Mouse (Mus musculus): ENCODE data around the gene Pbx1. TPM values are rescaled to one million over a fixed set of nuclear protein-coding genes. Genes with fewer than 3 reads are reported as not detected.

Gene Pbx1
- total RNA-seq, 1 experiment: 10.0 TPM

DNA sequence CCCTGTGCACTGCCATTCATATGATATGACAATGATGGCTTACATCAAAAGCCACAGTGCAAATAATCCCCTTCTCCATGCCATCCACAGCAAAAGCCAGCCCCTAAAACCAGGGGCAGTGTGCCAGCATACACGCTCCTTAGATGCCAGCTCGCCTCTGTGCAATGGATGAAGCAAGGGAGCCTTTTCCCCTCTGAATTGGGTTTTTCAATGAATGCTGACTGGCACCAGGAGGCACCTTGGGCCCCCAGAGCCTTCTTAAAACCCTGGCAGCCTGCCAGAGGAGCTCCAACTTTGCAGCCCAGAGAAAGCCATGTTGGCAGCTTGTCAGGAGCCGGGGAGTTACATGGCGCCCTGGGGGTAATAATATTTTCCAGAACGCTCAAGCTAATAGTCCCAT is 186.5 kb downstream of the Pbx1 start:
- Histone ChIP-seq H3K9ac (ENCODE audit: insufficient read depth, low read depth, low read length, poor library complexity, severe bottlenecking) (no peak overlapping the region), H3K36me3 (ENCODE audit: control insufficient read depth, insufficient read depth, low read length, poor library complexity, severe bottlenecking) (no peaks in the 10 kb centered on the region), H3K9me3 (ENCODE audit: control insufficient read depth, insufficient read depth, low read depth, low read length) (no peaks in the 10 kb centered on the region), H3K4me3 (ENCODE audit: insufficient read depth in 1 of 2, low read depth in 1 of 2, low read length in 2 of 2, poor library complexity in 1 of 2, severe bottlenecking in 1 of 2) (no peak overlapping the region), H3K4me1 (ENCODE audit: control insufficient read depth in 2 of 2, insufficient read depth in 2 of 2, low read length in 2 of 2, poor library complexity in 1 of 2) (no peaks in the 10 kb centered on the region), H3K27ac (ENCODE audit: insufficient read depth, low read depth, low read length, poor library complexity, severe bottlenecking) (no peak overlapping the region)
- TF ChIP-seq HCFC1 (IDR thresholded peaks at IDR 0.05; ENCODE audit: borderline replicate concordance, insufficient read depth, low read length): no peak
- TF ChIP-seq MAFK (IDR thresholded peaks at IDR 0.05; ENCODE audit: insufficient read depth, low read depth, low read length): no peak
- TF ChIP-seq CHD2 (IDR thresholded peaks at IDR 0.05; ENCODE audit: low read depth, low read length): no peak
- TF ChIP-seq ZNF384 (IDR thresholded peaks at IDR 0.05; ENCODE audit: low read depth, low read length): no peak
- TF ChIP-seq ZC3H11A (IDR thresholded peaks at IDR 0.05; ENCODE audit: borderline replicate concordance, low read depth, low read length): no peak
- in situ Hi-C loops (cut with MboI; ENCODE audit: low sequenced_read_pairs in 2 of 2, unreplicated experiment in 2 of 2): no loop called here
- no peak for DNase-seq (ENCODE audit: low read depth, low spot score)

DNA sequence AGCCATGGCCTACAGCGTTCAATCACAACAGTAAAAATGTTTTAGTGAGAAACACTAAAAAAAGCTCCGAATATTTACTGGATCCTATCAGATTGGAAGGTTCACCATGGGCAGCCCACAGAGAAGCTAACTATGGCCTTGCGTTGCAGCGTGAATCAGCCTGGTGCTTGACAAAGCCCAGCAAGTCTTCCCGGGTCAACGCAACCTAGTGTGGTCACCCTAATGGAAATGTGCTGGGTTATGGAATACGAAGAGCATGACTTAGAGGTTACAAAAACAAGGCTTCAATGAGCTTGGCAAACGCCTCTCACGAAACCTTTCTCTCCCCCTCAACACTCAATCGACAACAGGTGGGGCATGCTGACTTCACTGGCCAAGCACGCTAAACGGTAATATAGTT is 188.3 kb downstream of the Pbx1 start:
- DNase-seq (ENCODE audit: low read depth, low spot score): no peak
- Histone ChIP-seq H3K27ac (ENCODE audit: insufficient read depth, low read depth, low read length, poor library complexity, severe bottlenecking) (no peak overlapping the region), H3K4me3 (ENCODE audit: insufficient read depth in 1 of 2, low read depth in 1 of 2, low read length in 2 of 2, poor library complexity in 1 of 2, severe bottlenecking in 1 of 2) (no peak overlapping the region), H3K4me1 (ENCODE audit: control insufficient read depth in 2 of 2, insufficient read depth in 2 of 2, low read length in 2 of 2, poor library complexity in 1 of 2) (no peaks in the 10 kb centered on the region), H3K36me3 (ENCODE audit: control insufficient read depth, insufficient read depth, low read length, poor library complexity, severe bottlenecking) (no peaks in the 10 kb centered on the region), H3K9ac (ENCODE audit: insufficient read depth, low read depth, low read length, poor library complexity, severe bottlenecking) (no peak overlapping the region), H3K9me3 (ENCODE audit: control insufficient read depth, insufficient read depth, low read depth, low read length) (no peaks in the 10 kb centered on the region)
- TF ChIP-seq HCFC1 (IDR thresholded peaks at IDR 0.05; ENCODE audit: borderline replicate concordance, insufficient read depth, low read length) (no peak), ZNF384 (IDR thresholded peaks at IDR 0.05; ENCODE audit: low read depth, low read length) (no peak), MAFK (IDR thresholded peaks at IDR 0.05; ENCODE audit: insufficient read depth, low read depth, low read length) (no peak), CHD2 (IDR thresholded peaks at IDR 0.05; ENCODE audit: low read depth, low read length) (no peak), ZC3H11A (IDR thresholded peaks at IDR 0.05; ENCODE audit: borderline replicate concordance, low read depth, low read length) (no peak)
- in situ Hi-C loops (cut with MboI; ENCODE audit: low sequenced_read_pairs in 2 of 2, unreplicated experiment in 2 of 2): no loop called here

DNA sequence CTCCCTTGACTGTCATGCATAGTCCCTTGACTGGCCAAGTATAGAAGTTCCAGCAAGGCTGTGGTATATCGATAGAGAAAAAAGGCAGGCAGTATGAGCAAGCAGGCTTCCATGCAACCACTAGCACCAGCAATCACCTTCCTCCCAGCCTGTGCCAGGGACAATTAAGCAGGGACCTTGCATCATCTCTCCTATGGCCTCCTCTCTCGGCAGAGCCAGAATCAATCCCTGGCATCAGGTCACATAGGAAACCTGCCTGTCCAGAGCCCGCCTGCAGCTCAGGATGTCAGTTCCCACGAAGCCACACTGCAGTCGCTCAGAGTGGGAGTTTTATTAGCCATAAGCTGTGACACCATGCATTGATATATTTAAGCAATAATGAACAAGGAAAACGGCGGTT is 189.0 kb downstream of the Pbx1 start:
- Histone ChIP-seq H3K36me3 (ENCODE audit: control insufficient read depth, insufficient read depth, low read length, poor library complexity, severe bottlenecking) (no peaks in the 10 kb centered on the region), H3K9ac (ENCODE audit: insufficient read depth, low read depth, low read length, poor library complexity, severe bottlenecking) (no peak overlapping the region), H3K4me1 (ENCODE audit: control insufficient read depth in 2 of 2, insufficient read depth in 2 of 2, low read length in 2 of 2, poor library complexity in 1 of 2) (no peaks in the 10 kb centered on the region), H3K27ac (ENCODE audit: insufficient read depth, low read depth, low read length, poor library complexity, severe bottlenecking) (no peak overlapping the region), H3K4me3 (ENCODE audit: insufficient read depth in 1 of 2, low read depth in 1 of 2, low read length in 2 of 2, poor library complexity in 1 of 2, severe bottlenecking in 1 of 2) (no peak overlapping the region), H3K9me3 (ENCODE audit: control insufficient read depth, insufficient read depth, low read depth, low read length) (no peaks in the 10 kb centered on the region)
- in situ Hi-C loops (cut with MboI; ENCODE audit: low sequenced_read_pairs in 2 of 2, unreplicated experiment in 2 of 2): no loop called here
- no peak for TF ChIP-seq ZC3H11A (IDR thresholded peaks at IDR 0.05; ENCODE audit: borderline replicate concordance, low read depth, low read length)
- TF ChIP-seq HCFC1 (IDR thresholded peaks at IDR 0.05; ENCODE audit: borderline replicate concordance, insufficient read depth, low read length): no peak
- TF ChIP-seq ZNF384 (IDR thresholded peaks at IDR 0.05; ENCODE audit: low read depth, low read length): no peak
- TF ChIP-seq MAFK (IDR thresholded peaks at IDR 0.05; ENCODE audit: insufficient read depth, low read depth, low read length): no peak
- no peak for TF ChIP-seq CHD2 (IDR thresholded peaks at IDR 0.05; ENCODE audit: low read depth, low read length)
- DNase-seq (ENCODE audit: low read depth, low spot score): no peak

DNA sequence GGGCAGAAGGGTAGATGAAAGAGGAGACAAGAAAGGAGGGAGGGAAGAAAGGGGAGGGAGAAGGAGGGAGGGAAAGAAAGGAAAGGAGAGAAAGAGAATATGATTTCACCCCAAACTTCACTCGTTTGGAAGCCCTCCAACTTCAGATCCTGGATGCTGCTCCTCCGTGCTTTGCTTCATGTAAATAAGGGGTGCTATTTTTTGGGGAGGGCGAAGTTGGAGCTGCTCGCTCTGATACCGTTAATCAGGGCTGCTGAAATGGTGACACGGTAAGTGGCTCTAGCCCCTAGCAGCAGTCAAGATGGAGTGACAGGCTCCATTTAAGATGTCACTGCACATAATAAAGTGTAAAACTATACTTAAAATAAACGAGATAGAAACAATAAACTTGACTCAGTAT is 190.8 kb downstream of the Pbx1 start:
- Histone ChIP-seq H3K9me3 (ENCODE audit: control insufficient read depth, insufficient read depth, low read depth, low read length) (no peaks in the 10 kb centered on the region), H3K9ac (ENCODE audit: insufficient read depth, low read depth, low read length, poor library complexity, severe bottlenecking) (no peak overlapping the region), H3K4me1 (ENCODE audit: control insufficient read depth in 2 of 2, insufficient read depth in 2 of 2, low read length in 2 of 2, poor library complexity in 1 of 2) (no peaks in the 10 kb centered on the region), H3K36me3 (ENCODE audit: control insufficient read depth, insufficient read depth, low read length, poor library complexity, severe bottlenecking) (no peaks in the 10 kb centered on the region), H3K4me3 (ENCODE audit: insufficient read depth in 1 of 2, low read depth in 1 of 2, low read length in 2 of 2, poor library complexity in 1 of 2, severe bottlenecking in 1 of 2) (no peak overlapping the region), H3K27ac (ENCODE audit: insufficient read depth, low read depth, low read length, poor library complexity, severe bottlenecking) (no peak overlapping the region)
- DNase-seq (ENCODE audit: low read depth, low spot score): no peak
- in situ Hi-C loops (cut with MboI; ENCODE audit: low sequenced_read_pairs in 2 of 2, unreplicated experiment in 2 of 2): no loop called here
- TF ChIP-seq CHD2 (IDR thresholded peaks at IDR 0.05; ENCODE audit: low read depth, low read length): no peak
- TF ChIP-seq ZNF384 (IDR thresholded peaks at IDR 0.05; ENCODE audit: low read depth, low read length): no peak
- no peak for TF ChIP-seq HCFC1 (IDR thresholded peaks at IDR 0.05; ENCODE audit: borderline replicate concordance, insufficient read depth, low read length)
- TF ChIP-seq MAFK (IDR thresholded peaks at IDR 0.05; ENCODE audit: insufficient read depth, low read depth, low read length): no peak
- no peak for TF ChIP-seq ZC3H11A (IDR thresholded peaks at IDR 0.05; ENCODE audit: borderline replicate concordance, low read depth, low read length)

DNA sequence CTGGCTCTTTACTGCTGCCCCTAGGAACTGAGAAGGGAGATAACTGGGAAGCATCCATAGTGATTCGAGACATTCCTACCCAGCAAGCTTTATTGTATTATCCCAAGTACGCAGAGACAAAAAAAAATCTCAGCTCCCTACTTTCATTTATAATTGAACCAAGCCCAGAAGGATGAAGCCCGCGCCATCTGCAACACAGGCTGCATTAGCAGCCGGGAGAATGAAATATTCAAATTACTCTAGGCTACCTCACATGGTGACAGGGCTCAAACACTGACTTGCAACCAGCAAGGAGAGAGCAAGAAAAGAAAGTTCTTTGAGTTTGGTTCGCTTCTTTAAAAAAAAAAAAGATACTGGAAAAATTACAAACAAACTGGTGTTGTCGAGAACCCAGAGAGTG is 191.2 kb downstream of the Pbx1 start:
- no peaks in the 10 kb centered on the region for H3K36me3 ChIP-seq (ENCODE audit: control insufficient read depth, insufficient read depth, low read length, poor library complexity, severe bottlenecking)
- DNase-seq (ENCODE audit: low read depth, low spot score): no peak
- no peak overlapping the region for H3K9ac ChIP-seq (ENCODE audit: insufficient read depth, low read depth, low read length, poor library complexity, severe bottlenecking)
- no peak overlapping the region for H3K27ac ChIP-seq (ENCODE audit: insufficient read depth, low read depth, low read length, poor library complexity, severe bottlenecking)
- H3K4me1 ChIP-seq (ENCODE audit: control insufficient read depth in 2 of 2, insufficient read depth in 2 of 2, low read length in 2 of 2, poor library complexity in 1 of 2): no peaks in the 10 kb centered on the region
- H3K9me3 ChIP-seq (ENCODE audit: control insufficient read depth, insufficient read depth, low read depth, low read length): no peaks in the 10 kb centered on the region
- in situ Hi-C loops (cut with MboI; ENCODE audit: low sequenced_read_pairs in 2 of 2, unreplicated experiment in 2 of 2): no loop called here
- H3K4me3 ChIP-seq (ENCODE audit: insufficient read depth in 1 of 2, low read depth in 1 of 2, low read length in 2 of 2, poor library complexity in 1 of 2, severe bottlenecking in 1 of 2): no peak overlapping the region
- TF ChIP-seq CHD2 (IDR thresholded peaks at IDR 0.05; ENCODE audit: low read depth, low read length) (no peak), ZC3H11A (IDR thresholded peaks at IDR 0.05; ENCODE audit: borderline replicate concordance, low read depth, low read length) (no peak), MAFK (IDR thresholded peaks at IDR 0.05; ENCODE audit: insufficient read depth, low read depth, low read length) (no peak), HCFC1 (IDR thresholded peaks at IDR 0.05; ENCODE audit: borderline replicate concordance, insufficient read depth, low read length) (no peak), ZNF384 (IDR thresholded peaks at IDR 0.05; ENCODE audit: low read depth, low read length) (no peak)

Data from ES-E14 (cell line).